8 mouse cellular contexts compared by ENCODE assay signal in genomic region chr8:111537765-111538158, GRCm38 (mm10). TPM values are rescaled to one million over a fixed set of nuclear protein-coding genes. Genes with fewer than 3 reads are reported as not detected.
DNase-seq lines count a peak whose midpoint lies in the region; ATAC-seq and TF ChIP-seq lines count a peak whose summit lies in the region.

No protein-coding gene starts in this region.

- H3K36me3 ChIP-seq in hindbrain, postnatal 0 days (ENCODE audit: insufficient read depth, low read length) = no peaks in the 10 kb centered on the region
- no peaks in the 10 kb centered on the region for H3K36me3 ChIP-seq in midbrain, postnatal 0 days (ENCODE audit: insufficient read depth, low read length)

- no peak for TF ChIP-seq CTCF in layer of hippocampus, adult 2 months (conservative IDR thresholded peaks at IDR 0.05)
- no peak for TF ChIP-seq CTCF in cortical plate, adult 2 months (IDR thresholded peaks at IDR 0.05; ENCODE audit: extremely low read depth, insufficient read depth, low read length)
- no peak for TF ChIP-seq CTCF in hindbrain, postnatal 0 days (IDR thresholded peaks at IDR 0.05; ENCODE audit: low read depth)
- no peak for TF ChIP-seq CTCF in midbrain, postnatal 0 days (IDR thresholded peaks at IDR 0.05)

- H3K9ac ChIP-seq in hindbrain, postnatal 0 days (replicated peaks; ENCODE audit: low read length) = peak overlapping the region; percentile 90
- peak overlapping the region; percentile 94 for H3K9ac ChIP-seq in midbrain, postnatal 0 days (replicated peaks; ENCODE audit: low read length, poor library complexity, severe bottlenecking)

- H3K27me3 ChIP-seq in hindbrain, postnatal 0 days (ENCODE audit: insufficient read depth, low read length) = no peaks in the 10 kb centered on the region
- H3K27me3 ChIP-seq in midbrain, postnatal 0 days (ENCODE audit: insufficient read depth, low read length) = no peaks in the 10 kb centered on the region

- peak overlapping the region; percentile 71 for H3K4me2 ChIP-seq in hindbrain, postnatal 0 days (ENCODE audit: low read depth, low read length)
- H3K4me2 ChIP-seq in midbrain, postnatal 0 days (ENCODE audit: low read depth, low read length, poor library complexity, severe bottlenecking) = peak overlapping the region; percentile 92

- no peak for DNase-seq in layer of hippocampus, adult 2 months (ENCODE audit: low spot score in 2 of 2)
- no peak for DNase-seq in layer of hippocampus, adult 8-10 months (ENCODE audit: low spot score in 2 of 2)
- peak; percentile 8 for DNase-seq in hindbrain, postnatal 0 days (ENCODE audit: low spot score)
- DNase-seq in midbrain, postnatal 0 days (ENCODE audit: low spot score) = peak; percentile 34
- no peak for DNase-seq in cerebellum, adult 11-12 months
- no peak for DNase-seq in kidney, adult 11 months
- DNase-seq in left cerebral cortex, adult 9 months (ENCODE audit: low spot score in 2 of 2) = no peak

- peaks cover 1% of the 10 kb centered on the region; the same call in 1 of the 2 replicates for H3K4me1 ChIP-seq in cortical plate, adult 2 months (ENCODE audit: control insufficient read depth, insufficient read depth, low read length)
- H3K4me1 ChIP-seq in hindbrain, postnatal 0 days (ENCODE audit: insufficient read depth, low read length) = peaks cover 17% of the 10 kb centered on the region
- peaks cover 9% of the 10 kb centered on the region for H3K4me1 ChIP-seq in midbrain, postnatal 0 days (ENCODE audit: insufficient read depth, low read length)

- WGBS in hindbrain, postnatal 0 days = 3% methylated on average over 8 of the region's 8 CpGs
- WGBS in midbrain, postnatal 0 days = 2% methylated on average over 8 of the region's 8 CpGs

- H3K4me3 ChIP-seq in layer of hippocampus, adult 2 months = peak overlapping the region; percentile 91
- peak overlapping the region; percentile 96 for H3K4me3 ChIP-seq in cortical plate, adult 2 months (ENCODE audit: insufficient read depth, low read length)
- peak overlapping the region; percentile 96 for H3K4me3 ChIP-seq in hindbrain, postnatal 0 days (ENCODE audit: low read length)
- peak overlapping the region; percentile 97 for H3K4me3 ChIP-seq in midbrain, postnatal 0 days (ENCODE audit: low read depth, low read length)

- ATAC-seq in hindbrain, postnatal 0 days = no peak
- ATAC-seq in midbrain, postnatal 0 days (ENCODE audit: low FRiP score) = no peak

- no peaks in the 10 kb centered on the region for H3K9me3 ChIP-seq in hindbrain, postnatal 0 days (ENCODE audit: low read length)
- H3K9me3 ChIP-seq in midbrain, postnatal 0 days (ENCODE audit: low read length) = no peaks in the 10 kb centered on the region

- H3K27ac ChIP-seq in layer of hippocampus, adult 2 months = peak overlapping the region; percentile 91
- peak overlapping the region; percentile 97; the same call in 1 of the 2 replicates for H3K27ac ChIP-seq in cortical plate, adult 2 months (ENCODE audit: insufficient read depth, low read length)
- peak overlapping the region; percentile 95 for H3K27ac ChIP-seq in hindbrain, postnatal 0 days
- peak overlapping the region; percentile 93 for H3K27ac ChIP-seq in midbrain, postnatal 0 days (ENCODE audit: low read depth, low read length)

- no peak for TF ChIP-seq POLR2A in cortical plate, adult 2 months (IDR thresholded peaks at IDR 0.05; ENCODE audit: extremely low read depth, insufficient read depth, low read length)

RNA-seq across cellular contexts. Expression of gene Znrf1, which starts 1.9 kb away (rescaled TPM):
- total RNA-seq in layer of hippocampus, adult 2 months (2021) = 100 to 1,000 TPM; 105 to 107 TPM
- total RNA-seq in layer of hippocampus, adult 8-10 months (2022) = 100 to 1,000 TPM in 1 of 4 experiments, 10 to 100 TPM in 3; 89.8 to 117 (median 93.0) TPM
- 165 and 166 TPM in 2 replicates for polyA plus RNA-seq in cortical plate, adult 2 months (2012; rRNA removed)
- total RNA-seq in hindbrain, postnatal 0 days (2014; rRNA removed) = 193 and 194 TPM in 2 replicates
- polyA plus RNA-seq in hindbrain, postnatal 0 days (2015; fragmentation: Nextera tagmentation; extraction: Ambion mirVana) = 72.2 and 76.1 TPM in 2 replicates
- 229 and 234 TPM in 2 replicates for total RNA-seq in midbrain, postnatal 0 days (2014; rRNA removed)
- polyA plus RNA-seq in midbrain, postnatal 0 days (2015; fragmentation: Nextera tagmentation; extraction: Ambion mirVana) = 87.8 and 96.5 TPM in 2 replicates

RNA-seq across cellular contexts. Expression of gene Wdr59, which starts 15.9 kb away (rescaled TPM):
- total RNA-seq in layer of hippocampus, adult 2 months (2021) = 10 to 100 TPM; 24.1 to 24.2 TPM
- total RNA-seq in layer of hippocampus, adult 8-10 months (2022) = 10 to 100 TPM; 22.7 to 24.5 (median 23.7) TPM
- 14.6 and 15.2 TPM in 2 replicates for polyA plus RNA-seq in cortical plate, adult 2 months (2012; rRNA removed)
- total RNA-seq in hindbrain, postnatal 0 days (2014; rRNA removed) = 10.5 and 15.0 TPM in 2 replicates
- 6.4 and 6.6 TPM in 2 replicates for polyA plus RNA-seq in hindbrain, postnatal 0 days (2015; fragmentation: Nextera tagmentation; extraction: Ambion mirVana)
- total RNA-seq in midbrain, postnatal 0 days (2014; rRNA removed) = 11.6 and 17.1 TPM in 2 replicates
- polyA plus RNA-seq in midbrain, postnatal 0 days (2015; fragmentation: Nextera tagmentation; extraction: Ambion mirVana) = 5.6 and 6.6 TPM in 2 replicates

Comparison
In these comparisons a context has a peak if more than half of its experiments do, and no peak if none do; other contexts are left out.
1. DNase-seq: peak in hindbrain, postnatal 0 days (single experiment) and midbrain, postnatal 0 days (single experiment); none in layer of hippocampus, adult 2 months (0 of 2), layer of hippocampus, adult 8-10 months (0 of 2), cerebellum, adult 11-12 months (single experiment), kidney, adult 11 months (single experiment) and left cerebral cortex, adult 9 months (0 of 2).
2. Peak in every context shown above with its lines, with median percentiles within 50 percentile points of each other: H3K27ac ChIP-seq and H3K4me3 ChIP-seq.